In the genomic region with DNA sequence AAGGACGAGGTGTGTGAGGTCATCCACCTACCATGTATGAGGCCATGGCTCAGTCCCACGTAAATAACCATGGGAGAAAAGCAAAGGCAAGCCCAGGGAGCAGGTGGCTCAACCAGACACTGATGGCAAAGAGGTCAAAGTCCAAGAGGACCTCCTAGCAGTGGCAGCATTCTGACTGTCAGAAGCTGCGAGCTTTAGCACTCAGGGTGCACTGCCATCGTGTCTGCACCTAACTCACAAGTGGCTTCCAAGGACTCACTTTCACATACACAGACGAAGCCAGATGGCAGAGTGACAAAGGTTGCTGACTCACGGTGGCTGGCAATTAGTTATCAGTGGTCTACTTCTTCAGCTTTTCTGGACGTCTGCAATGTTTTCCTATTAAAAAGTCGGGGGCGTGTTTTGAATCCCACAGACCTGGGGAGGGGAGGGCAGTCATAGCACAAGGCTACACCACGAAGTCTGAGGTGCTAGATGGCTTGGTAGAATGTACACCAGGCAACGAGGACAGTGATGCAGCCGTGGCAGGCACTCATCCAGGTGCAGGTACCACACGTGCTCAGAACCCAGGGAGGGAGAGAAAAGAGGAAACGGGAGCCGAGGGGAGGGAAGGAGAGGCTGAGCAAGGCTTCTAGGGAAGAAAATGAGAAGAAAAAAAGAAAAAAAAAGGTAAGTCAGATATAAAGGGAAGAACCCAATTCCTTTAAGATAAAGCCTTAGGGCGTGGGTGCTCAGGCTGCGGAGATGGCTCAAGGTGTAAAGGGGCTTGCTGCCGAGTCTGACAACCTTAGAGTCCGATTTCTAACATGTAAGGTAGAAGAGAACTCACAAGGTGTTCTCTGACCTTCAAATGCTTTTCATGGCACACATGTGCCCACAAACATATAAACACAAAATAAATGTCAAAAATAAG, we compare ENCODE assay signal across 10 mouse cellular contexts. TPM values are rescaled to one million over a fixed set of nuclear protein-coding genes. Genes with fewer than 3 reads are reported as not detected.
DNase-seq lines count a peak whose midpoint lies in the region; ATAC-seq lines count a peak whose summit lies in the region.
"Had no signal": no experiment of that assay in that cellular context is flagged by ENCODE, and none has a peak within 500 bp of the region (broad histone marks: within the 10 kb centered on the region; RNA-seq: fewer than 3 reads in every experiment).

No protein-coding gene starts in this region.

- peak overlapping the region; percentile 85 for H3K4me3 ChIP-seq in megakaryocyte, embryonic 14.5 days (replicated peaks)
- no peak overlapping the region for H3K4me3 ChIP-seq in stomach, embryonic 14.5 days (ENCODE audit: low read depth, low read length)
- no peak overlapping the region for H3K4me3 ChIP-seq in forebrain, embryonic 15.5 days

- peaks cover 20% of the 10 kb centered on the region for H3K27me3 ChIP-seq in megakaryocyte, embryonic 14.5 days (replicated peaks)
- H3K27me3 ChIP-seq in stomach, embryonic 14.5 days (ENCODE audit: control insufficient read depth, insufficient read depth, low read length): no peaks in the 10 kb centered on the region
- H3K27me3 ChIP-seq in forebrain, embryonic 15.5 days: no peaks in the 10 kb centered on the region

- no peak overlapping the region for H3K4me2 ChIP-seq in stomach, embryonic 14.5 days (replicated peaks; ENCODE audit: low read depth, low read length)
- no peak overlapping the region for H3K4me2 ChIP-seq in forebrain, embryonic 15.5 days (replicated peaks)

- H3K36me3 ChIP-seq in megakaryocyte, embryonic 14.5 days (replicated peaks; ENCODE audit: low read length): peaks cover 73% of the 10 kb centered on the region
- H3K36me3 ChIP-seq in stomach, embryonic 14.5 days (ENCODE audit: control insufficient read depth, insufficient read depth, low read length): no peaks in the 10 kb centered on the region
- H3K36me3 ChIP-seq in forebrain, embryonic 15.5 days: no peaks in the 10 kb centered on the region

- no peak overlapping the region for H3K27ac ChIP-seq in stomach, embryonic 14.5 days (ENCODE audit: low read length)
- no peak overlapping the region for H3K27ac ChIP-seq in forebrain, embryonic 15.5 days (replicated peaks)

- DNase-seq in c-Kit-negative CD71-positive TER-119-positive erythroid progenitor cells, embryonic 14.5 days (ENCODE audit: low read depth, low spot score): peak; percentile 81
- peak; percentile 34 for DNase-seq in heart, postnatal 25 days (ENCODE audit: low spot score)
- DNase-seq in urinary bladder, postnatal 10 days (ENCODE audit: low spot score): no peak
- no peak for DNase-seq in testis, postnatal 14 days (ENCODE audit: low spot score)
- DNase-seq: gastrocnemius, postnatal 36 days had no signal

- H3K9ac ChIP-seq in stomach, embryonic 14.5 days (replicated peaks; ENCODE audit: low read depth, low read length): no peak overlapping the region
- no peak overlapping the region for H3K9ac ChIP-seq in forebrain, embryonic 15.5 days (replicated peaks)

- WGBS in stomach, embryonic 14.5 days: 71% methylated on average over 19 of the region's 19 CpGs
- WGBS in forebrain, embryonic 15.5 days: 82% methylated on average over 19 of the region's 19 CpGs

- H3K4me1 ChIP-seq in megakaryocyte, embryonic 14.5 days: peaks cover 97% of the 10 kb centered on the region
- peaks cover 9% of the 10 kb centered on the region; the same call in 1 of the 2 replicates for H3K4me1 ChIP-seq in stomach, embryonic 14.5 days (ENCODE audit: control insufficient read depth, insufficient read depth, low read length)
- peaks cover 57% of the 10 kb centered on the region for H3K4me1 ChIP-seq in forebrain, embryonic 15.5 days

- ATAC-seq in megakaryocyte, adult 5-6 weeks (ENCODE audit: poor library complexity, severe bottlenecking): no peak
- ATAC-seq in stomach, embryonic 14.5 days (ENCODE audit: insufficient number of reproducible peaks, insufficient read depth, low FRiP score, low read depth): peak; percentile 48; the same call in 1 of the 2 replicates
- ATAC-seq in forebrain, embryonic 15.5 days (replicated peaks): no peak

- intact Hi-C loops in heart, postnatal 25 days (cut with DNase I): no loop called here

- H3K9me3 ChIP-seq in megakaryocyte, embryonic 14.5 days: no peaks in the 10 kb centered on the region
- H3K9me3 ChIP-seq in stomach, embryonic 14.5 days (ENCODE audit: control insufficient read depth, low read depth, low read length): no peaks in the 10 kb centered on the region
- H3K9me3 ChIP-seq in forebrain, embryonic 15.5 days: no peaks in the 10 kb centered on the region

RNA-seq across cellular contexts. Expression of gene Ube2o, which starts 9.2 kb away (rescaled TPM):
- polyA plus RNA-seq in megakaryocyte, embryonic 14.5 days (2012; ENCODE audit: insufficient read depth, low replicate concordance): 67.5 and 115 TPM in 2 replicates
- 2.9 and 6.6 TPM in 2 replicates for total RNA-seq in megakaryocyte, adult 5-6 weeks (2015)
- total RNA-seq in megakaryocyte, adult 5-6 weeks (2017): 4.8 and 7.7 TPM in 2 replicates
- total RNA-seq in heart, postnatal 25 days (2021): 10 to 100 TPM; 31.4 to 37.1 TPM
- polyA plus RNA-seq in stomach, embryonic 14.5 days (2014; fragmentation: Nextera tagmentation; extraction: Ambion mirVana): 10.1 and 11.4 TPM in 2 replicates
- polyA plus RNA-seq in forebrain, embryonic 15.5 days (2015; fragmentation: Nextera tagmentation; extraction: Ambion mirVana): 22.4 and 27.3 TPM in 2 replicates

RNA-seq across cellular contexts. Expression of gene Aanat, which starts 14.2 kb away (rescaled TPM):
- polyA plus RNA-seq in megakaryocyte, embryonic 14.5 days (2012; ENCODE audit: insufficient read depth, low replicate concordance): 0.21 and 2.2 TPM in 2 replicates
- total RNA-seq in megakaryocyte, adult 5-6 weeks (2015): not detected in 2 replicates
- total RNA-seq in megakaryocyte, adult 5-6 weeks (2017): not detected in 2 replicates
- total RNA-seq in heart, postnatal 25 days (2021): not detected
- polyA plus RNA-seq in stomach, embryonic 14.5 days (2014; fragmentation: Nextera tagmentation; extraction: Ambion mirVana): not detected in 2 replicates
- 0.15 TPM in 1 of 2 replicates, not detected in the other for polyA plus RNA-seq in forebrain, embryonic 15.5 days (2015; fragmentation: Nextera tagmentation; extraction: Ambion mirVana)
- total RNA-seq: gastrocnemius, postnatal 36 days had no signal
- polyA plus RNA-seq: lung, embryonic 16.5 days had no signal

RNA-seq across cellular contexts. Expression of gene Sphk1, which starts 41.3 kb away (rescaled TPM):
- polyA plus RNA-seq in megakaryocyte, embryonic 14.5 days (2012; ENCODE audit: insufficient read depth, low replicate concordance): 0.10 and 3.5 TPM in 2 replicates
- 0.60 and 2.2 TPM in 2 replicates for total RNA-seq in megakaryocyte, adult 5-6 weeks (2015)
- total RNA-seq in megakaryocyte, adult 5-6 weeks (2017): 1.7 and 2.1 TPM in 2 replicates
- 1 to 10 TPM; 1.4 to 1.9 TPM for total RNA-seq in heart, postnatal 25 days (2021)
- 11.5 and 13.0 TPM in 2 replicates for polyA plus RNA-seq in stomach, embryonic 14.5 days (2014; fragmentation: Nextera tagmentation; extraction: Ambion mirVana)
- polyA plus RNA-seq in forebrain, embryonic 15.5 days (2015; fragmentation: Nextera tagmentation; extraction: Ambion mirVana): 2.2 and 2.4 TPM in 2 replicates

RNA-seq across cellular contexts. Expression of gene Rhbdf2, which starts 54.8 kb away (rescaled TPM):
- 22.9 and 66.2 TPM in 2 replicates for polyA plus RNA-seq in megakaryocyte, embryonic 14.5 days (2012; ENCODE audit: insufficient read depth, low replicate concordance)
- total RNA-seq in megakaryocyte, adult 5-6 weeks (2015): 20.9 and 21.8 TPM in 2 replicates
- total RNA-seq in megakaryocyte, adult 5-6 weeks (2017): 16.2 TPM in 2 replicates
- total RNA-seq in heart, postnatal 25 days (2021): 10 to 100 TPM; 10.6 to 12.8 TPM
- 4.5 and 6.2 TPM in 2 replicates for polyA plus RNA-seq in stomach, embryonic 14.5 days (2014; fragmentation: Nextera tagmentation; extraction: Ambion mirVana)
- 1.3 and 1.4 TPM in 2 replicates for polyA plus RNA-seq in forebrain, embryonic 15.5 days (2015; fragmentation: Nextera tagmentation; extraction: Ambion mirVana)

Comparison
In these comparisons a context has a peak if more than half of its experiments do, and no peak if none do; other contexts are left out.
1. DNase-seq: peak in c-Kit-negative CD71-positive TER-119-positive erythroid progenitor cells, embryonic 14.5 days (single experiment) and heart, postnatal 25 days (single experiment); none in urinary bladder, postnatal 10 days (single experiment) and testis, postnatal 14 days (single experiment).